Comparison of ENCODE assay signal across 8 mouse cellular contexts in genomic region chr1:136768969-136769401, GRCm38 (mm10).
DNase-seq lines count a peak whose midpoint lies in the region; ATAC-seq lines count a peak whose summit lies in the region.

No protein-coding gene starts in this region.

- peak overlapping the region; percentile 12; the same call in 1 of the 2 replicates for H3K9ac ChIP-seq in embryonic facial prominence, embryonic 13.5 days
- H3K9ac ChIP-seq in liver, embryonic 16.5 days (ENCODE audit: low read depth, low read length) = no peak overlapping the region
- no peak overlapping the region for H3K9ac ChIP-seq in neural tube, embryonic 15.5 days (replicated peaks)

- no peaks in the 10 kb centered on the region for H3K27me3 ChIP-seq in embryonic facial prominence, embryonic 13.5 days
- H3K27me3 ChIP-seq in liver, embryonic 16.5 days (ENCODE audit: control insufficient read depth, insufficient read depth, low read depth, low read length) = no peaks in the 10 kb centered on the region
- H3K27me3 ChIP-seq in neural tube, embryonic 15.5 days (replicated peaks) = no peaks in the 10 kb centered on the region

- peak; percentile 18 for DNase-seq in ovary, postnatal 36 days (ENCODE audit: low spot score)
- DNase-seq in ovary, postnatal 10 days (ENCODE audit: low spot score) = no peak
- DNase-seq in induced T-regulatory cell, adult 2 months (ENCODE audit: low read depth) = peak; percentile 27
- no peak for DNase-seq in ovary, adult 18-20 months (ENCODE audit: low spot score)
- DNase-seq in urinary bladder, postnatal 10 days (ENCODE audit: low spot score) = no peak

- ATAC-seq in embryonic facial prominence, embryonic 13.5 days (ENCODE audit: insufficient number of reproducible peaks, insufficient read depth, low FRiP score, low TSS enrichment, low read depth) = peak; percentile 86
- ATAC-seq in liver, embryonic 16.5 days (ENCODE audit: low read depth) = peak; percentile 68
- ATAC-seq in neural tube, embryonic 15.5 days (ENCODE audit: low FRiP score) = no peak

- H3K4me2 ChIP-seq in embryonic facial prominence, embryonic 13.5 days = peak overlapping the region; percentile 51
- H3K4me2 ChIP-seq in liver, embryonic 16.5 days (ENCODE audit: low read depth, low read length) = peak overlapping the region; percentile 38
- peak overlapping the region; percentile 41 for H3K4me2 ChIP-seq in neural tube, embryonic 15.5 days

- peak overlapping the region; percentile 66 for H3K27ac ChIP-seq in embryonic facial prominence, embryonic 13.5 days
- no peak overlapping the region for H3K27ac ChIP-seq in liver, embryonic 16.5 days (ENCODE audit: low read length)
- H3K27ac ChIP-seq in neural tube, embryonic 15.5 days (replicated peaks) = no peak overlapping the region

- H3K4me1 ChIP-seq in embryonic facial prominence, embryonic 13.5 days = peaks cover 15% of the 10 kb centered on the region
- no peaks in the 10 kb centered on the region for H3K4me1 ChIP-seq in liver, embryonic 16.5 days (ENCODE audit: control insufficient read depth, low read depth, low read length)
- H3K4me1 ChIP-seq in neural tube, embryonic 15.5 days = peaks cover 12% of the 10 kb centered on the region

- H3K4me3 ChIP-seq in embryonic facial prominence, embryonic 13.5 days = no peak overlapping the region
- H3K4me3 ChIP-seq in liver, embryonic 16.5 days (ENCODE audit: low read depth, low read length) = no peak overlapping the region
- no peak overlapping the region for H3K4me3 ChIP-seq in neural tube, embryonic 15.5 days (replicated peaks)

- H3K36me3 ChIP-seq in embryonic facial prominence, embryonic 13.5 days = no peaks in the 10 kb centered on the region
- no peaks in the 10 kb centered on the region for H3K36me3 ChIP-seq in liver, embryonic 16.5 days (ENCODE audit: control insufficient read depth, insufficient read depth)
- no peaks in the 10 kb centered on the region for H3K36me3 ChIP-seq in neural tube, embryonic 15.5 days

- WGBS in embryonic facial prominence, embryonic 13.5 days = 1% methylated on average over 10 of the region's 10 CpGs
- WGBS in liver, embryonic 16.5 days (ENCODE audit: insufficient replicate concordance) = 4% methylated on average over 10 of the region's 10 CpGs
- 1% methylated on average over 10 of the region's 10 CpGs for WGBS in neural tube, embryonic 15.5 days

- 0 out of 2 replicates have a peak, but pooled peaks cover 2% of the 10 kb centered on the region for H3K9me3 ChIP-seq in embryonic facial prominence, embryonic 13.5 days
- H3K9me3 ChIP-seq in liver, embryonic 16.5 days (replicated peaks; ENCODE audit: control insufficient read depth, low read length) = no peaks in the 10 kb centered on the region
- no peaks in the 10 kb centered on the region for H3K9me3 ChIP-seq in neural tube, embryonic 15.5 days (replicated peaks)

Comparison
In these comparisons a context has a peak if more than half of its experiments do, and no peak if none do; other contexts are left out.
1. DNase-seq: peak in ovary, postnatal 36 days (single experiment) and induced T-regulatory cell, adult 2 months (single experiment); none in ovary, postnatal 10 days (single experiment), ovary, adult 18-20 months (single experiment) and urinary bladder, postnatal 10 days (single experiment).
2. Peak in every context shown above with its lines, with median percentiles within 50 percentile points of each other: H3K4me2 ChIP-seq.